Mouse (Mus musculus) stomach, postnatal 0 days (tissue): Measurements from ENCODE around the gene C1qtnf4. TPM values are rescaled to one million over a fixed set of nuclear protein-coding genes. Genes with fewer than 3 reads are reported as not detected.

Experiments
- ATAC-seq: fragments of 200-750 bp; cut with Nextera tagmentation; 2 replicates; pipeline ENCODE4 v1.8.0; 2017; ENCODE audit not compliant: low FRiP score, low TSS enrichment
- DNase-seq: peaks from one replicate; pipeline ENCODE4 v3.0.0-alpha.2; 2016; ENCODE audit warnings: low spot score
- H3K27ac ChIP-seq: fragments of 300-500 bp; sonication (generic); replicated peaks from 2 replicates; pipeline ENCODE4 v1.5.1; 2014; ENCODE audit warnings: mild to moderate bottlenecking, control low read depth
- H3K27me3 ChIP-seq: fragments of 300-500 bp; sonication (generic); 2 replicates; pipeline ENCODE4 v1.6.1; 2014; ENCODE audit warnings: low read length; ENCODE audit not compliant: control insufficient read depth, insufficient read depth
- H3K36me3 ChIP-seq: fragments of 300-500 bp; sonication (generic); 2 replicates; pipeline ENCODE4 v1.6.1; 2014; ENCODE audit warnings: low read length, mixed read lengths; ENCODE audit not compliant: control insufficient read depth, insufficient read depth
- H3K4me1 ChIP-seq: fragments of 300-500 bp; sonication (generic); replicated peaks from 2 replicates; pipeline ENCODE4 v1.6.1; 2014; ENCODE audit warnings: antibody characterized with exemption; ENCODE audit not compliant: control insufficient read depth, insufficient read depth
- H3K4me2 ChIP-seq: fragments of 300-500 bp; sonication (generic); replicated peaks from 2 replicates; pipeline ENCODE4 v1.6.1; 2014; ENCODE audit warnings: low read depth, mild to moderate bottlenecking, control low read depth, moderate library complexity
- H3K4me3 ChIP-seq: fragments of 300-500 bp; sonication (generic); 2 replicates; pipeline ENCODE4 v1.5.1; 2014; ENCODE audit warnings: low read depth, low read length, control low read depth
- H3K9ac ChIP-seq: fragments of 300-500 bp; sonication (generic); 2 replicates; pipeline ENCODE4 v1.6.1; 2014; ENCODE audit warnings: mild to moderate bottlenecking, low read length, control low read depth, mixed read lengths
- H3K9me3 ChIP-seq: fragments of 300-500 bp; sonication (generic); 2 replicates; pipeline ENCODE4 v1.6.1; 2016; ENCODE audit warnings: low read length; ENCODE audit not compliant: control insufficient read depth
- CTCF ChIP-seq: IDR thresholded peaks from 2 replicates; pipeline ENCODE4 v1.5.1; 2016; ENCODE audit warnings: antibody characterized with exemption, low read depth, mild to moderate bottlenecking, moderate library complexity
- EP300 ChIP-seq: optimal IDR thresholded peaks from 2 replicates; pipeline ENCODE3; 2016; ENCODE audit warnings: antibody characterized with exemption
- WGBS: fragments of 180-500 bp; shearing (Covaris S2); extraction: QIAGEN DNeasy Blood & Tissue Kit; methylation state at CpG from one replicate; pipeline ENCODE4 v1.1.7; 2014; 5-methylcytosine and 5-hydroxymethylcytosine counted together
- polyA plus RNA-seq: library from polyadenylated mRNA; unstranded; fragments of >200 nt; fragmentation: Nextera tagmentation; extraction: Ambion mirVana; gene quantifications from 2 replicates; pipeline ENCODE4 v1.2.1, GENCODE M21; 2015

The C1qtnf4 gene
- polyA plus RNA-seq, 1 experiment from 2014 or later = 19.4 TPM

- TF ChIP-seq CTCF = no peak
- TF ChIP-seq EP300 = no peak
- Histone ChIP-seq H3K36me3 (peaks cover 3% of the 10 kb centered on the region), H3K27ac (peak overlapping the region; percentile 98), H3K27me3 (no peaks in the 10 kb centered on the region), H3K9ac (peak overlapping the region; percentile 98), H3K4me1 (peaks cover 6% of the 10 kb centered on the region; the same call in 1 of the 2 replicates), H3K9me3 (no peaks in the 10 kb centered on the region), H3K4me3 (peak overlapping the region; percentile 72), H3K4me2 (peak overlapping the region; percentile 86)
- WGBS = 9% methylated on average over 7 of the region's 7 CpGs
- ATAC-seq = no peak; the same call in 1 of the 2 replicates
- DNase-seq = peak; percentile 63
Observed at GRCm38 (mm10) chr2:90916560-90917232, 31.0 kb downstream of the C1qtnf4 start.

GRCm38 (mm10) chr2:90917233-90917998 is 31.8 kb downstream of the C1qtnf4 start:
- Histone ChIP-seq H3K36me3 (peaks cover 3% of the 10 kb centered on the region), H3K9me3 (no peaks in the 10 kb centered on the region), H3K9ac (peak overlapping the region; percentile 98), H3K27me3 (no peaks in the 10 kb centered on the region), H3K4me3 (peak overlapping the region; percentile 72), H3K27ac (peak overlapping the region; percentile 98), H3K4me1 (peaks cover 6% of the 10 kb centered on the region; the same call in 1 of the 2 replicates), H3K4me2 (peak overlapping the region; percentile 86)
- peak; percentile 87 for DNase-seq
- peak; percentile 91 for ATAC-seq
- under 1% methylated on average over 59 of the region's 73 CpGs for WGBS
- TF ChIP-seq CTCF = no peak

- Histone ChIP-seq H3K4me2 (peak overlapping the region; percentile 86), H3K27ac (peak overlapping the region; percentile 98), H3K4me1 (peaks cover 6% of the 10 kb centered on the region; the same call in 1 of the 2 replicates), H3K4me3 (peak overlapping the region; percentile 72), H3K27me3 (no peaks in the 10 kb centered on the region), H3K36me3 (peaks cover 2% of the 10 kb centered on the region), H3K9me3 (no peaks in the 10 kb centered on the region), H3K9ac (peak overlapping the region; percentile 98)
- TF ChIP-seq CTCF (no peak), EP300 (no peak)
- peak; percentile 85 for DNase-seq
- peak; percentile 84 for ATAC-seq
- WGBS = 5% methylated on average over 16 of the region's 16 CpGs
Observed at GRCm38 (mm10) chr2:90917999-90918698, 32.5 kb downstream of the C1qtnf4 start.

- H3K9me3 ChIP-seq = no peaks in the 10 kb centered on the region
- H3K27me3 ChIP-seq = no peaks in the 10 kb centered on the region
- WGBS = 34% methylated on average over 1 of the region's 1 CpGs
- TF ChIP-seq EP300 (no peak), CTCF (no peak)
- no peaks in the 10 kb centered on the region; the same call in 1 of the 2 replicates for H3K4me1 ChIP-seq
- H3K9ac ChIP-seq = no peak overlapping the region
- no peak overlapping the region for H3K4me3 ChIP-seq
- no peak for ATAC-seq
- peak; percentile 29 for DNase-seq
- H3K36me3 ChIP-seq = no peaks in the 10 kb centered on the region
- H3K27ac ChIP-seq = peak overlapping the region; percentile 36
- H3K4me2 ChIP-seq = no peak overlapping the region
Observed at GRCm38 (mm10) chr2:90921178-90921577, 35.5 kb downstream of the C1qtnf4 start.

GRCm38 (mm10) chr2:90922636-90923035 is 37.0 kb downstream of the C1qtnf4 start:
- Histone ChIP-seq H3K4me2 (no peak overlapping the region), H3K4me3 (no peak overlapping the region), H3K27me3 (no peaks in the 10 kb centered on the region), H3K9me3 (no peaks in the 10 kb centered on the region), H3K9ac (no peak overlapping the region), H3K27ac (no peak overlapping the region), H3K36me3 (no peaks in the 10 kb centered on the region), H3K4me1 (no peaks in the 10 kb centered on the region)
- ATAC-seq (no peak), DNase-seq (no peak)
- TF ChIP-seq CTCF = no peak
- TF ChIP-seq EP300 = no peak
- 86% methylated on average over 2 of the region's 2 CpGs for WGBS
